Mouse (Mus musculus) adrenal gland, adult 8-10 months (tissue): ENCODE measurements around the gene Ccdc169. TPM values are rescaled to one million over a fixed set of nuclear protein-coding genes. Genes with fewer than 3 reads are reported as not detected.
"Not testable (repeated sequence)": the region's sequence is repeated elsewhere in the genome, so short reads cannot be mapped to it uniquely, and the experiment has no call there.

Experiments
- DNase-seq: peaks from one replicate; pipeline ENCODE4 v3.0.0; 2022
- microRNA-seq, 2 experiments: library from miRNA; unstranded; fragments of <30 nt; microRNA quantifications; one replicate each; pipeline ENCODE4 v1.2.0; 2022
- total RNA-seq, 4 experiments: library from RNA; stranded (reverse); gene quantifications; 2 replicates each; pipeline ENCODE4 v1.2.4; 2022

The Ccdc169 gene
- total RNA-seq, 4 experiments from 2014 or later = not detected

GRCm38 (mm10) chr3:55195581-55196327 lies 58.6 kb downstream of the Ccdc169 start:
- no peak for DNase-seq

- DNase-seq = no peak
These were observed 59.2 kb downstream of the Ccdc169 start for GRCm38 (mm10) chr3:55196328-55196710.

DNA sequence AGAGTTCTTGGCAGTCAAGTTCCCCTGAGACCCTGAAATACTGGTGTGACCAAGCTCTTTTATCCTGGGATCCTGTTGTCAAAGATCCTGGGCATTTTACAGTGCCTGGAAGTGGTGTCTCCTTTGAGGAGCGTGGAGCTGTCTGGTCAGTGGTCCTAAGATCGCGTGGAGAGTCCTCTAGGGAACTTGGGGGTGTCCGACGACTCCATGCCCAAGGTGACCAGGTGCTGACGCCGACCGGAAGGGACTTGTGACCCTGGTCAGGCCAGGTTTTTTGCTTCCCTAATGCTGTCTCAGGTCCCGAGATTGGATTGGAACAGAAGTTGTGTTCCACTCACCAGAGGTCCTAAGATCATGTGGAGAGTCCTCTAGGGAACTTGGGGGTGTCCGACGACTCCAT lies 66.5 kb downstream of the Ccdc169 start:
- DNase-seq = not testable (repeated sequence)

- no peak for DNase-seq
These were observed 69.3 kb downstream of the Ccdc169 start for GRCm38 (mm10) chr3:55206413-55206812.

DNA sequence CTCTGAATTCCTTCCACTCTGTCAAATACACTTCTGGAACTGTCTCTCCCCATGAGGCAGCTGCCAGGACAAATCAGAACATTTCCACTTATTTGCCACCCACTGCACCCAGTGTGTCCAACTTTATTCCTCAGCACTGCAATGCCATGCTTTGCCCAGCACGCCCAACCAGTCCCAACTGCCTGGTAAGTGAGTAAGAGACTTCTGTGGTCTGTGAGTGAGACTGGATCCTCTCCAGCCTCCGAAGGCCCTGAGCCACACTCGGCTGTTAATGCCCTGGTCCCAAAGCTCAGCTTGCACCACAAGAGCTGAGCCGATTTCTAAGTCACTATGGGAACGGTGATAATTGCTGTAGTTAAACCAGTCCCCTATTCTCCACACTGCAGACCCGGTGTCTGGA lies 70.5 kb downstream of the Ccdc169 start:
- DNase-seq = no peak

DNA sequence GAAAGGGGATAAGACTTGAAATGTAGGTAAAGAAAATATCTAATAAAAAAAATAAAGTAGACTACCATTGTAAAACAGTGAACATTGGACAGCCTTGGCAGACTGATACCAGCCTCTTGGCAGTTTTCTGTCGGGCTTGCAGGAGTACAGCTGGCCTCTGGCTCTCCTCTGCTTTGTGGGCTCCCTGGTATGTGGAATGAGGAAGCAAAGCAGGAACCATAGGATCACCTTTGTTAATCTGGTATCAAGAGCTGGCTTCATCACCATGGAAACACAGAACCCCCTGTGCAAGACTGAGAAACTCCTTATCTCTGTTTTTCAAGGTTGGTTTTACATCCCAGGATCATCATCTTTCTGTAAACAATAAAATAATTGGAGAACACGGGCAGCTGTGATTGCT lies 75.1 kb downstream of the Ccdc169 start:
- no peak for DNase-seq

DNA sequence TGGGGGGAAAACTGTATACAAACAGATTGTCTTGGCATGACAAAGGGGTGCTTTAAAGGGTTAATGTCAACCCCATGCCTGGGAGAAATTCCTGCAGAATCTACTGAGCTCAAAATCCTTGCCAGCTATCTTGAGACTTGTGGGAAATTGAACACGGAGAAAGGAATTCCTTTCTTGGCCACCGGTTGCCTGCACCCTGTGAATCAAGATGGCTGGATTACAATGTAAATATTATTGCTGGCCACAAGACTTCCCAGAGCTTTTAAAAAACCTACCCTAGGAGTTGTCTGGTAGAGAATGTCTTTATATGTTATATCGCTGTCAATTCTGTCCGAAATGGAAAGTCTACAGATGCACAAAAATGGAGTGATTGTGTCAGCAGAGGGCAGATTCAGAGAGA lies 76.6 kb downstream of the Ccdc169 start:
- no peak for DNase-seq

- no peak for DNase-seq
These were observed 77.3 kb downstream of the Ccdc169 start for GRCm38 (mm10) chr3:55214413-55214812.

- no peak for DNase-seq
These were observed 85.4 kb downstream of the Ccdc169 start for GRCm38 (mm10) chr3:55222502-55222901.

Small RNAs within 50 kb of the gene (microRNA-seq; reads per million reads assigned to microRNA genes)
- gene Gm22029 = 0 reads per million in 2 experiments

Other genes with a start within 250 kb of the Ccdc169 start
- not detected for gene Sertm1, start 221.5 kb upstream of the Ccdc169 start, total RNA-seq
- gene Ccna1, start 81.8 kb upstream of the Ccdc169 start, total RNA-seq = not detected
- gene Spg20, start 25.2 kb upstream of the Ccdc169 start, total RNA-seq = 10 to 100 TPM; 52.4 to 63.4 (median 57.1) TPM
- gene Sohlh2, start 44.7 kb downstream of the Ccdc169 start, total RNA-seq = not detected
- 1 to 10 TPM; 1.7 to 3.7 (median 2.4) TPM for gene Dclk1, start 105.0 kb downstream of the Ccdc169 start, total RNA-seq